In genomic region chr3:103082761-103083160, GRCm38 (mm10) we compare ENCODE assay signal across 35 mouse cellular contexts. TPM values are rescaled to one million over a fixed set of nuclear protein-coding genes. Genes with fewer than 3 reads are reported as not detected.
DNase-seq lines count a peak whose midpoint lies in the region; ATAC-seq and TF ChIP-seq lines count a peak whose summit lies in the region.
"Had no signal": no experiment of that assay in that cellular context is flagged by ENCODE, and none has a peak within 500 bp of the region (broad histone marks: within the 10 kb centered on the region; RNA-seq: fewer than 3 reads in every experiment).

No protein-coding gene starts in this region.

- H3K27ac ChIP-seq in embryonic facial prominence, embryonic 14.5 days (replicated peaks; ENCODE audit: low read depth, low read length): no peak overlapping the region
- H3K27ac ChIP-seq in embryonic facial prominence, embryonic 10.5 days (replicated peaks): no peak overlapping the region
- H3K27ac ChIP-seq in heart, embryonic 10.5 days: 0 out of 2 replicates have a peak overlapping the region, but pooled peaks have one; percentile 25
- 0 out of 2 replicates have a peak overlapping the region, but pooled peaks have one; percentile 20 for H3K27ac ChIP-seq in heart, postnatal 0 days (ENCODE audit: low read depth)
- H3K27ac ChIP-seq: hindbrain, embryonic 13.5 days; limb, embryonic 12.5 days; liver, embryonic 15.5 days; midbrain, embryonic 10.5 days; midbrain, embryonic 15.5 days; neural tube, embryonic 15.5 days had no signal

- no peaks in the 10 kb centered on the region for H3K27me3 ChIP-seq in embryonic facial prominence, embryonic 14.5 days (replicated peaks; ENCODE audit: control insufficient read depth, insufficient read depth, low read length)
- H3K27me3 ChIP-seq in embryonic facial prominence, embryonic 10.5 days (replicated peaks; ENCODE audit: low read depth, poor library complexity, severe bottlenecking): no peaks in the 10 kb centered on the region
- no peaks in the 10 kb centered on the region for H3K27me3 ChIP-seq in heart, embryonic 10.5 days (ENCODE audit: insufficient read depth, poor library complexity, severe bottlenecking)
- H3K27me3 ChIP-seq in heart, postnatal 0 days (ENCODE audit: control insufficient read depth, insufficient read depth, low read length): no peaks in the 10 kb centered on the region
- H3K27me3 ChIP-seq: CH12.LX; hindbrain, embryonic 13.5 days; limb, embryonic 12.5 days; liver, embryonic 15.5 days; midbrain, embryonic 15.5 days; neural tube, embryonic 15.5 days had no signal

- H3K4me2 ChIP-seq in embryonic facial prominence, embryonic 14.5 days (ENCODE audit: low read depth, low read length): no peak overlapping the region
- H3K4me2 ChIP-seq in heart, postnatal 0 days (ENCODE audit: low read depth, low read length): no peak overlapping the region
- H3K4me2 ChIP-seq: hindbrain, embryonic 13.5 days; limb, embryonic 12.5 days; liver, embryonic 15.5 days; lung, embryonic 14.5 days; midbrain, embryonic 15.5 days; neural tube, embryonic 15.5 days had no signal

- no peak for TF ChIP-seq CTCF in heart, postnatal 0 days (IDR thresholded peaks at IDR 0.05; ENCODE audit: low read depth)
- no peak for TF ChIP-seq CTCF in brain, embryonic 14.5 days (IDR thresholded peaks at IDR 0.05; ENCODE audit: borderline replicate concordance, extremely low read depth, insufficient read depth, insufficient read length)

- H3K4me3 ChIP-seq in embryonic facial prominence, embryonic 14.5 days (ENCODE audit: low read depth, low read length): no peak overlapping the region
- no peak overlapping the region for H3K4me3 ChIP-seq in embryonic facial prominence, embryonic 10.5 days
- no peak overlapping the region for H3K4me3 ChIP-seq in heart, embryonic 10.5 days
- no peak overlapping the region for H3K4me3 ChIP-seq in heart, postnatal 0 days (ENCODE audit: low read depth, low read length)
- H3K4me3 ChIP-seq: hindbrain, embryonic 13.5 days; limb, embryonic 12.5 days; liver, embryonic 15.5 days; midbrain, embryonic 10.5 days; midbrain, embryonic 15.5 days; neural tube, embryonic 15.5 days had no signal

- intact Hi-C loops in heart, postnatal 25 days (cut with DNase I): no loop called here
- intact Hi-C loops in heart, postnatal 36 days (cut with DNase I): no loop called here

- no peaks in the 10 kb centered on the region for H3K9me3 ChIP-seq in embryonic facial prominence, embryonic 14.5 days (ENCODE audit: control insufficient read depth, low read length)
- H3K9me3 ChIP-seq in embryonic facial prominence, embryonic 10.5 days: no peaks in the 10 kb centered on the region
- H3K9me3 ChIP-seq in heart, embryonic 10.5 days: no peaks in the 10 kb centered on the region
- no peaks in the 10 kb centered on the region for H3K9me3 ChIP-seq in heart, postnatal 0 days (replicated peaks; ENCODE audit: control insufficient read depth, low read length)
- H3K9me3 ChIP-seq: hindbrain, embryonic 13.5 days; limb, embryonic 12.5 days; liver, embryonic 15.5 days; midbrain, embryonic 10.5 days; midbrain, embryonic 15.5 days; neural tube, embryonic 15.5 days had no signal

- DNase-seq in embryonic facial prominence, embryonic 14.5 days (ENCODE audit: low spot score): peak; percentile 17
- DNase-seq in embryonic facial prominence, embryonic 10.5 days (ENCODE audit: low spot score): no peak
- DNase-seq in heart, embryonic 10.5 days (ENCODE audit: low spot score): no peak
- no peak for DNase-seq in heart, postnatal 25 days (ENCODE audit: low spot score)
- peak; percentile 8 for DNase-seq in heart, postnatal 0 days (ENCODE audit: low spot score)
- no peak for DNase-seq in heart, postnatal 36 days
- DNase-seq in brain, embryonic 14.5 days (ENCODE audit: low read depth): peak; percentile 23
- no peak for DNase-seq in thymus, postnatal 10 days (ENCODE audit: low spot score in 2 of 2)
- DNase-seq: adrenal gland, adult 2 months; adrenal gland, postnatal 36 days; cerebellum, adult 2 months; cerebellum, postnatal 14 days; heart, postnatal 14 days; kidney, adult 8-10 months; kidney, postnatal 10 days; lung, embryonic 14.5 days; lung, postnatal 14 days; retina, postnatal 1 day; right cerebral cortex, postnatal 14 days; thymus, postnatal 25 days had no signal

- no peak for TF ChIP-seq POLR2A in brain, embryonic 14.5 days (IDR thresholded peaks at IDR 0.05; ENCODE audit: borderline replicate concordance, extremely low read depth, insufficient read depth, insufficient read length, poor library complexity, severe bottlenecking)

- WGBS in embryonic facial prominence, embryonic 14.5 days: 76% methylated on average over 5 of the region's 5 CpGs
- WGBS in embryonic facial prominence, embryonic 10.5 days: 86% methylated on average over 5 of the region's 5 CpGs
- WGBS in heart, embryonic 10.5 days: 54% methylated on average over 5 of the region's 5 CpGs
- 36% methylated on average over 5 of the region's 5 CpGs for WGBS in heart, postnatal 0 days

- no peak; the same call in 1 of the 2 replicates for ATAC-seq in embryonic facial prominence, embryonic 14.5 days (ENCODE audit: low read depth)
- ATAC-seq in heart, postnatal 0 days (ENCODE audit: insufficient read depth, low read depth): no peak
- ATAC-seq: activated CD4-positive, CD25-positive, alpha-beta regulatory T cell, adult 4 months; forebrain, embryonic 14.5 days; intestine, embryonic 16.5 days; midbrain, embryonic 15.5 days had no signal

- H3K9ac ChIP-seq in embryonic facial prominence, embryonic 14.5 days (ENCODE audit: low read depth, low read length): no peak overlapping the region
- H3K9ac ChIP-seq in heart, postnatal 0 days (replicated peaks; ENCODE audit: low read depth, low read length): no peak overlapping the region
- H3K9ac ChIP-seq: hindbrain, embryonic 13.5 days; limb, embryonic 12.5 days; liver, embryonic 15.5 days; lung, embryonic 14.5 days; midbrain, embryonic 15.5 days; neural tube, embryonic 15.5 days had no signal

- no peaks in the 10 kb centered on the region for H3K4me1 ChIP-seq in embryonic facial prominence, embryonic 14.5 days (ENCODE audit: control insufficient read depth, insufficient read depth, low read length)
- peaks cover 7% of the 10 kb centered on the region; the same call in 1 of the 2 replicates for H3K4me1 ChIP-seq in embryonic facial prominence, embryonic 10.5 days
- peaks cover 18% of the 10 kb centered on the region for H3K4me1 ChIP-seq in heart, embryonic 10.5 days
- peaks cover 7% of the 10 kb centered on the region; the same call in 1 of the 2 replicates for H3K4me1 ChIP-seq in heart, postnatal 0 days (ENCODE audit: control insufficient read depth, insufficient read depth)
- H3K4me1 ChIP-seq: limb, embryonic 12.5 days; liver, embryonic 15.5 days; midbrain, embryonic 10.5 days; midbrain, embryonic 15.5 days; neural tube, embryonic 15.5 days had no signal

- no peaks in the 10 kb centered on the region for H3K36me3 ChIP-seq in embryonic facial prominence, embryonic 14.5 days (ENCODE audit: control insufficient read depth, insufficient read depth, low read length)
- H3K36me3 ChIP-seq in embryonic facial prominence, embryonic 10.5 days (replicated peaks): no peaks in the 10 kb centered on the region
- H3K36me3 ChIP-seq in heart, embryonic 10.5 days: no peaks in the 10 kb centered on the region
- no peaks in the 10 kb centered on the region for H3K36me3 ChIP-seq in heart, postnatal 0 days (replicated peaks; ENCODE audit: control insufficient read depth, insufficient read depth, low read length)
- H3K36me3 ChIP-seq: hindbrain, embryonic 13.5 days; limb, embryonic 12.5 days; liver, embryonic 15.5 days; midbrain, embryonic 10.5 days; midbrain, embryonic 15.5 days; neural tube, embryonic 15.5 days had no signal

- no peak for TF ChIP-seq EP300 in heart, postnatal 0 days (IDR thresholded peaks at IDR 0.05; ENCODE audit: low read depth)

RNA-seq across cellular contexts. Expression of gene Ampd1, which starts 8.9 kb away (rescaled TPM):
- polyA plus RNA-seq in embryonic facial prominence, embryonic 14.5 days (2014; fragmentation: Nextera tagmentation; extraction: Ambion mirVana): 14.4 and 23.9 TPM in 2 replicates
- polyA plus RNA-seq in embryonic facial prominence, embryonic 10.5 days (2016; fragmentation: Nextera tagmentation; extraction: Ambion mirVana): not detected in 2 replicates
- not detected in 2 replicates for polyA plus RNA-seq in heart, embryonic 10.5 days (2016; fragmentation: Nextera tagmentation; extraction: Ambion mirVana)
- total RNA-seq in heart, postnatal 25 days (2021): not detected
- not detected in 2 replicates for total RNA-seq in heart, postnatal 0 days (2014; rRNA removed; ENCODE audit: low replicate concordance)
- not detected in 2 replicates for polyA plus RNA-seq in heart, postnatal 0 days (2015; fragmentation: Nextera tagmentation; extraction: Ambion mirVana)
- not detected for total RNA-seq in heart, postnatal 36 days (2021)
- 0.16 and 0.21 TPM in 2 replicates for polyA plus RNA-seq in brain, embryonic 14.5 days (2012; rRNA removed)
- total RNA-seq: adrenal gland, adult 2 months; adrenal gland, postnatal 36 days; CH12.LX; heart, postnatal 14 days; layer of hippocampus, postnatal 10 days; left cerebral cortex, adult 18-20 months; left cerebral cortex, postnatal 14 days had no signal
- polyA plus RNA-seq: adrenal gland, adult 2 months; cerebellum, adult 2 months; cortical plate, adult 2 months; forebrain, embryonic 14.5 days; frontal cortex, adult 2 months; hindbrain, embryonic 13.5 days; intestine, embryonic 16.5 days; midbrain, embryonic 10.5 days; midbrain, embryonic 15.5 days had no signal

RNA-seq across cellular contexts. Expression of gene Dennd2c, which starts 19.6 kb away (rescaled TPM):
- 7.6 and 8.5 TPM in 2 replicates for polyA plus RNA-seq in embryonic facial prominence, embryonic 14.5 days (2014; fragmentation: Nextera tagmentation; extraction: Ambion mirVana)
- polyA plus RNA-seq in embryonic facial prominence, embryonic 10.5 days (2016; fragmentation: Nextera tagmentation; extraction: Ambion mirVana): 2.1 and 3.4 TPM in 2 replicates
- polyA plus RNA-seq in heart, embryonic 10.5 days (2016; fragmentation: Nextera tagmentation; extraction: Ambion mirVana): 3.4 and 4.4 TPM in 2 replicates
- 1 to 10 TPM; 2.0 to 2.5 TPM for total RNA-seq in heart, postnatal 25 days (2021)
- total RNA-seq in heart, postnatal 0 days (2014; rRNA removed; ENCODE audit: low replicate concordance): 3.9 and 4.0 TPM in 2 replicates
- polyA plus RNA-seq in heart, postnatal 0 days (2015; fragmentation: Nextera tagmentation; extraction: Ambion mirVana): 1.6 and 1.7 TPM in 2 replicates
- 1 to 10 TPM; 1.9 to 2.2 TPM for total RNA-seq in heart, postnatal 36 days (2021)
- polyA plus RNA-seq in brain, embryonic 14.5 days (2012; rRNA removed): 1.0 and 1.5 TPM in 2 replicates

RNA-seq across cellular contexts. Expression of gene Nras, which starts 24.7 kb away (rescaled TPM):
- 94.2 and 103 TPM in 2 replicates for polyA plus RNA-seq in embryonic facial prominence, embryonic 14.5 days (2014; fragmentation: Nextera tagmentation; extraction: Ambion mirVana)
- polyA plus RNA-seq in embryonic facial prominence, embryonic 10.5 days (2016; fragmentation: Nextera tagmentation; extraction: Ambion mirVana): 139 and 144 TPM in 2 replicates
- 109 and 122 TPM in 2 replicates for polyA plus RNA-seq in heart, embryonic 10.5 days (2016; fragmentation: Nextera tagmentation; extraction: Ambion mirVana)
- total RNA-seq in heart, postnatal 25 days (2021): 10 to 100 TPM; 54.0 to 57.1 TPM
- total RNA-seq in heart, postnatal 0 days (2014; rRNA removed; ENCODE audit: low replicate concordance): 38.3 and 43.2 TPM in 2 replicates
- 37.7 and 39.0 TPM in 2 replicates for polyA plus RNA-seq in heart, postnatal 0 days (2015; fragmentation: Nextera tagmentation; extraction: Ambion mirVana)
- 10 to 100 TPM; 49.1 to 51.7 TPM for total RNA-seq in heart, postnatal 36 days (2021)
- polyA plus RNA-seq in brain, embryonic 14.5 days (2012; rRNA removed): 70.2 and 80.4 TPM in 2 replicates

Comparison
In these comparisons a context has a peak if more than half of its experiments do, and no peak if none do; other contexts are left out.
1. DNase-seq: peak in embryonic facial prominence, embryonic 14.5 days (single experiment), heart, postnatal 0 days (single experiment) and brain, embryonic 14.5 days (single experiment); none in embryonic facial prominence, embryonic 10.5 days (single experiment), heart, embryonic 10.5 days (single experiment), heart, postnatal 25 days (single experiment), heart, postnatal 36 days (0 of 2) and thymus, postnatal 10 days (0 of 2).
2. RNA of gene Ampd1, which starts 8.9 kb away (polyA plus RNA-seq): 14.4 to 23.9 TPM in embryonic facial prominence, embryonic 14.5 days; 0.16 to 0.21 TPM in brain, embryonic 14.5 days, not detected in heart, embryonic 10.5 days, not detected in heart, postnatal 0 days and not detected in embryonic facial prominence, embryonic 10.5 days; every median in the first group is over 10 times any median in the second.
3. H3K27ac ChIP-seq: peak in heart, embryonic 10.5 days (single experiment) and heart, postnatal 0 days (single experiment); none in embryonic facial prominence, embryonic 14.5 days (single experiment) and embryonic facial prominence, embryonic 10.5 days (single experiment).